Mouse (Mus musculus): ENCODE measurements around the gene Mrap2.
"Not testable (repeated sequence)": the region's sequence is repeated elsewhere in the genome, so short reads cannot be mapped to it uniquely, and the experiment has no call there.

The Mrap2 gene

DNA sequence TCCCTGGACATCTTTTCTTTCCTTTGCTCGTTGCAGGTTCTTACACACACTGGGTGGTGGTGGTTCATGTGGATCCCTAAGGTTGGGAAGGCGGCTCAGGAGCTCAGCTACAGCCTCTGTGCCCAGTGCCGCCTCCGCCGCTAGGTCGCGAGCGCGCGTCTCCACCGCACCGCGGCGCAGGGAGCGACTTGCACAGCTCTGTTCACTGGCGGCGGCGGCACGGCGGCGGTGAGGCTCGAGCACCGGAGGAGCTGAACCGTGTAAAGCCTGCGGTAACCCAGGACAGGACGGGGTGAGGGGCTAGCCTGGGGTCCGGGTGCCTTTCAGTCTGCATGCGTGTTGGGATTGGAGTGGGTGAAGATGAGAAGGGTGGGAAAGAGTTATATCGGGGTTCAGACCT lies at the start of gene Mrap2:
Mrap2 (plus strand) TSS at position 201 of the 400 bp plus-strand sequence.
- no peak for DNase-seq (ENCODE audit: low spot score)

DNA sequence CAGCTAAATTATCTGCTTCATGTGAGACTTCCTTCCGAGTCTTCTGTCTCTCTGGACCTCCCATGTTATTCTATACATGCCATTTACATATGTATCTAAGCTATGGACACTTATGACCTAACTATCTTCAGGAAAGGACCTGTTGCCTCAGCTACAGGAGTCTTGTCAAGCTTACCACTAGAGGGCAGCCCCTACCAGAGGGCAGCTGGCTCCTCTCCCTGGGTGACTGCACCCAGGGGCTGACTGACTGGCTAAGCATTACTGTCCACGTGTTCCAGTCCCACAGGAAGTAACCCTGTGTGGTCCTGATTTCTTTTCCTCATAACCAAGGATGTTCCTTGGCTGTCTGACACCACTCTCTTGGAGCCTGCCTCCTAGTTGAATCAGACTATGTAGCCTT lies 46.1 kb upstream of the Mrap2 start:
- DNase-seq (ENCODE audit: low spot score) = peak; percentile 4

DNA sequence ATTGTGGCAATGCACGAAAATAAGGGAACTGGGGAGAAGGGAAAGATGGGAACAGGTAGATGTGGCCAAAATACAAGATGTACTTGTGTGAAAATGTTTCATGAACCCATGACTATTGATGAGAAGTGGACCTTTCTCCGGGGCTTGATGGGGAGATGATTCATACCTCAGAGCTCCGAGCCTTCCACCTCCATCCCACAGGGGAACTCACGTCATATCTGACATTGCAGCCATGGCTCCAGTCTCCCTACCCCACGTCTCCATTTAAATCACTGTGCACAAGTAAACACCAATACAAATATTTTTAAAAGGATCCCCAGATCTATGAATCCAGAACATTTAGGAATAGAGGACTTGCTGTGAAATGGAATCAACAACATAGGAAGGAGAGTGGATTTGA lies 29.1 kb upstream of the Mrap2 start:
- no peak for DNase-seq (ENCODE audit: low spot score)

DNA sequence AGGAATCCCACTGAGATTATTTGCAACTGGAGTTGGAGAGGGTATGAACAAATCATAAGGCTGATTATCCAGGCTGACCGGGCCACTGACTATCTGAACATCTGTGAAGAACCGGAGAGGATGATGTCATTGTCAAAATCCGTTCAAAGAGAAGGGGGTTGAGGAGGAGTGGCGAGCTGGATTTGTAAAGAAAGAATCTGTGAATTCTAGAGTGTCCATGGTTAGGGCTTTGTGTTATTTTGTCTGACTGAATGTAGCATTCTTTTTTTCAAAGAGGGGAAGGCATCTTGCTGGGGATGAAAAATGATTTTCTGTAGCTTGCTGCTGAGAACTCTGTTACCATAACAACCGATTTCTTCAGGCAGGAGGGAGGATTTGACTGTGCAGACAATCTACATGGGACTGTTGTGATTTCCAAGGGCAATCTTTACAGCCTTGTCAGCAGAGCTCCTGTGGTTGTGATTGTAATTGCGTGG lies 28.6 kb upstream of the Mrap2 start:
- no peak for DNase-seq (ENCODE audit: low spot score)

DNA sequence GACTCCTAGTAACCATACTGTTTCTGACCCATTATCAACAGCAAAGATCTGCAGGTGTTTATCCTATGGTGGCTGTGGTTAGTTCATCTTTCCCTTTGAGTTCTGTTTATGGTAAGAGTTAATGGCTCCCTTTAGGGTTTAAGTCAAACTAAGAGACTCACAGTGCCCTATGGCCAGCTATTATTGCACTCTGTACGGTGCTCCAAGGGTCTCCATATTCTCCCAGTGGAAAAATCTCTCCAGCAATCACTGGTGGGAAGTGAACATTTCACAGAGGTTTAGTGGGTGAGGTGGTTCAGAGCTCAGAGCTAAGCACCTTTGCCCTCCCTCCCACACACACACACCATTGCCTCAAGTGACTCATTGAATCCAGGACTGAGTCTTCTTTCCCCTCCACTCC lies 28.1 kb upstream of the Mrap2 start:
- DNase-seq (ENCODE audit: low spot score) = no peak

DNA sequence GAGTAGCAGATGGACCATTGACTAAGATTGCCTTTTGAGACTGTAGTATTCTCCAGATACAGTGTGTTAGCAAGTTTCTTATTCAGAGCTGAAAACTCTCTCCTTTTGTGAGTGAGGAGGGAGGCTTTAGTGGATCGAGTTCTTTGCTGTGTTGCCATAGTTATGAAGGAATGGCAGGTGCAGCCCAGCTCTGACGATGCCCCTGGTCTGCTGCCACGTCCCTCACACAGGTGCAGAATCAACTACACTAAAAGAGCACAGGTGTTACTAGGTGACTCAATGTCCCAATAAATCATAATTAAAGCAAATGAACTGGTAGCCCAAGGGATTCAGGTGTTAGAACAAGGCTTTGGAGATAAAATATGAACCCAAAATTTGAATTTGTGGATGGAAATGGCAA lies 25.1 kb upstream of the Mrap2 start:
- DNase-seq (ENCODE audit: low spot score) = no peak

DNA sequence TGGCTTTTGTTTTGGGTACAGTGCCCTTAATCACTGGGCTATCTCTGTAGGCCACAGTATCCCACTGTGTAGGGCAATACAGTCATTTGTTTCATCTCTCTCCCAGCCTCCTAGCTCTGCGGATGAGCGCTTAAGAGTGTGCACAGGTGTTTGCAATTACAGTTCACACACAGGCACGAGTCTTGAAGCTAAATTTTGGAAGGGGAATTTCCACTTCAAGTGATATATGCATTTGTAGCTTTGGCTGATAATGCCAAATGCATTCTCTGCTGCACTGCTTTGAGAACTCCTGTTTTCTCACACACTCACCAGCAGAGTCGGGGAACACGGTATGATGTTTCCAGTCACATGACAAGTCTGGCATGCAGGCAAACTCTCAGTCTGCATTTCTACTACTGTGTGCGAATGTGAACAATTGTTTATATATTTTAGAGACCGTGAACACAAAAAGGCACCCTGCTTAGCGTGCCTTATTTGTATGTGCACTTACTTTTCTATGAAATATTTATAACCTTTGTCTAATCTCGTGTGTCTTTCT lies 22.1 kb upstream of the Mrap2 start:
- DNase-seq (ENCODE audit: low spot score) = no peak

DNA sequence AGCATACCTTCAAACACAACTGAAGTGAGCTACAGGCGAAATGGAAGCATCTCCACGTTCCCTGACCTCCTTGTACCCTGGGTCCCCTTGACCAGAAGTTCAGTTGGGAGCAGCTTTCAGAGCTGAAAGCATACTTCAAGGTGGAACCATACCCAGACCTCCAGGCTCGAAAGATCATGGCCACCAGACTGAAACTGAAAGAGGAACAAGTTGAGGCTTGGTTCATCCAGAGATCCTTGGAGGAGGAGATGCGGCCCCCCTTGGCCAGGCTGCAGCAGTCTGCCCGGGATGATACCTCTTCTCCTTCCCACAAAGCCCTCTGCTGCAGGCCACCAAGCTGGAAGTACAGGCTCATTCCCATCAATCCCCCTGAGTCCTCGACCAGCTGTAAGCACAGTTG lies 17.1 kb upstream of the Mrap2 start:
- not testable (repeated sequence) for DNase-seq (ENCODE audit: low spot score)

DNA sequence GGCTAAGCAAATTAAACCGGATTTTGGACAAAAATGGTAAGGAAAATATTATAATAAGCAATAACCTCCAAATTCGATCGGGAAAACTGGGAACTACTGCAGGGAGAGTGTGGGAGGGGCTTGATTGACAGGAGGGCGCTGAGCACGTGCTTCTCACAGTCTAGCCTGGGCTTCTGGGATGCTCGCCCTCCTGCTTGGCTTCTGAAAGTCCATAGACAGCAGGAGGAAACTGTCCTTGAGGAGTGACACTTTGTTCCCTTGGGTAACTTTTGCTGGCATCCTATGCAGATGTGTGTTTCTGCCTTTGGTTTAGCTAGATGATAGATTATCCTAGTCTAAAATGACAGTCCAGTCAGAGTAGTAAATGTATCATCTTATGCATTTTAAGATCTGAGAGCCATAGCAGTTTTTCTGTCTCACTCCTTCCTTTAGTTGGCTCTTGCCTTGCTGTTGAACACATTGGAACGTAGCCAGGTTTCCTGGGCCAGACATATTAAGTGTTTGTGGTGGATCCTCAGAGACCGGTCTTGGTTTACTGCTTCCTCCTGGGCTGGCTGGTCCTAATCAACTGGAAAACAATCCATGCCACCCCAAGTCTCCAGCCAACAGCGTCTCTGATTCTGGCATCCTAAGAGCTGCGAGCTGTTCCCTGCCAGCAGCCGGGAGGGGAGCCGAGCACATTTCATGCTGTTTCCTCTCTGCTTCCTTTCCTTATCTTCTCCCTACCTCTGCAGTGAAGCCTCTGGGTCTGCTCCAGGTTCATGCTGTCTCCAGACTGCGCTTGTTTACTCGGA lies 8.1 kb upstream of the Mrap2 start:
- no peak for DNase-seq (ENCODE audit: low spot score)

DNA sequence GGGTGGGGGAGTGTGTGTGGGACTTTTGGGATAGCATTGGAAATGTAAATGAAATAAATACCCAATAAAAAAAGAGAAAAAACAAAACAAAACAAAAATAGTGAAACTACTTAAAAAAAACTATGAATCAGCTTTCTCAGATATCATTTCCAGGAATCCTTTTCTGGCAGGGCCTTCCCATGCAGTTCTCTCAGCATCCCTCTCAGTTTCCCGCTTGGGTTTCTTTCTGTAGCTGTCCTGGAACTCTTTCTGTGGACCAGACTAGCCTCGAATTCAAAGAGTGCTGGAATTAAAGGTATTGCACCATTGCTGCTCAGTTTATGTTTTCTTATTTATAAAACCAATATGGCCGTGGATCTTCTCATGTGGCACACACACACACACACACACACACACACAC lies 1.0 kb upstream of the Mrap2 start:
- DNase-seq (ENCODE audit: low spot score) = no peak

DNA sequence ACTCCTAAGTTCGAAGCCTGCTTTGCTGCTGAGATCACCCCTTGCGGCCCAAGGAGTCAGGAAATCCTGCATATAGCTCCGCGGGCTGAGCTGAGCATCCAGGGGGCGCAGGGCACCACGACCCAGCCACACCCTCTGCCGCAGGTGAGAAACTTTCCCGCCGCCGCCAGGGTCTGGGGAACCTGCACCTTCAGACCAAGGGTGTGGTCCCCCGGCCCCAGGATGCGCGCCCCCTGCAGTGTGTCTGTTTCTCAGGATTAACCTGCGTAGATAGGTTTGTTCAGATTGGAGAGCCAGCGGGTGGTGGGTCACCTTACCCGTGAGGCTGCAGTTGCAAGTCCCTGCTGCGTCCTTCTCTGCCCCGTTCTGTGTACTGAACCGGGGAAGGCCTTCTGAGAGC lies 426 bp downstream of the Mrap2 start:
- no peak for DNase-seq (ENCODE audit: low spot score)

DNA sequence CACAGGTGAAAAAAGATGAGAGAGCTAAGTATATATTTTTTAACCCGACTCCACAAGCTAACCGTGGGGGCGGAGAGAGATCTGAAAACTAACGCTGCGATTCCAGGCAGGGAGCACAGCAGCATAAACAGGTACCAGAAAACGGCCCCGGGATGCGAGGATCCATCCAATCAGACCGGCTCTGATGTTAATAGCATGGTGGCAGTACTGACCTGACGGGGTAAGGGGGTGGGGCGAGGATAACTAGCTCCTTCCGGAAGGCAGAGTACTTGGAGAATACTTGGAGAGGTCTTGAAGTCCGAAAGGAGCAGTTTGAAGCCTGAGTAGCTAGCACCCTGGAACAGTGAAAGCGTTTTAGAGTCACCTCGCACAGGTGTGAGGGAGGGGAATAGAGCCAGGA lies 1.1 kb downstream of the Mrap2 start:
- DNase-seq (ENCODE audit: low spot score) = no peak

DNA sequence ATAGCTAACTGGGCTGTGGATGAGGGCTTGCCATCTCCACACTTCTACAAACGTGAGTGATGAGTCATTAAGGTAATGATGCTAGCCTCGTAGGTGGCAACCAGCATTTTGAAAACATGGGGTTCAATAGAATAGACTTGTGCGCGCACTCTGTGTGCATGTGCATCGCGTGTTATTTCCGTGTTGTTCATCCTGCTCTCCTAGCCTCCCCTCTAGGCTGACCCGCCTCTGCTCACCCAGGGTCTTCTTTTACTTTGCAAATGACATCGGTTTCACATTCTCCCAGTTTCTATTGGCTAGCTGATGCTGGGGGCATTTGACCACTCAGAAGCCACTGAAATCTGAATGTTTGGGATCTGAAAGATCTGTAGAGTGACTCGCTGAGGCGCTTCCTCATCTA lies 1.6 kb downstream of the Mrap2 start:
- no peak for DNase-seq (ENCODE audit: low spot score)

DNA sequence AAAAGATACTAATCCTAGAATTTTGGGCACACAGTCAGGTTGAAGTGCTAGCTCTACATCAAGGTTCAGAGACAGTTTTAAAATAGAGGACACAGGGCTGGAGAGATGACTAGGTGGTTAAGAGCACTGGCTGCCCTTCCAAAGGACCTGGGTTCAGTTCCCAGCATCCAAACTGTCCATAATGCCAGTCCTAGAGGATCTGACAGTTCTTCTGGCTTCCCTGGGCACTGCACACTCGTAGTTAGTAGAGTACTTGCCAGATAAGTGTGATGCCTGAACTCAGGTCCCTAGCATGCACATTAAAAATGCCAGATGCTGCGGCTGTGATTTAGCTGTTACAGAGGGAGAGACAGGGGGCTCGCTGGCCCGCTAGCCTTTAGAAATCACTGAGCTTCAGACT lies 2.3 kb downstream of the Mrap2 start:
- no peak for DNase-seq (ENCODE audit: low spot score)

DNA sequence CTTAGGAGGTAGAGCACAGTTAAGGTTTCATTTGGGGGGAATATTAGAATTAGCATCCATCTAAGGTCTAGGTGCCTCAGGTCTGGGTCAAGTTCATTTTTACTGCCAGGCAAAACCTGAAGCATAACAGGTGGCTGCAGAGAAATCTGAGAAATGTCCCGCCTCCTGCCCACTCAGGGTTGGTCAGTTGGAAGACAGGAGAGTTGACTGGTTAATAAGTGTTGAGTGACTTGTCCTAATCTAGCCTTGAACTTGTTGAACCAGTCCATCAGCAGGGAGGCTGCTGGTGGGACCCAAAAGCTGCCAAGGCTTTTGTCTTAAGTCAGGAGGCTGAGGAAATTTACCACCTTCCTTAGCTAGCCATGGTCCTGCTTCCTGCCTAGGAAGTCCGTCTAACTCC lies 3.8 kb downstream of the Mrap2 start:
- DNase-seq (ENCODE audit: low spot score) = no peak

DNA sequence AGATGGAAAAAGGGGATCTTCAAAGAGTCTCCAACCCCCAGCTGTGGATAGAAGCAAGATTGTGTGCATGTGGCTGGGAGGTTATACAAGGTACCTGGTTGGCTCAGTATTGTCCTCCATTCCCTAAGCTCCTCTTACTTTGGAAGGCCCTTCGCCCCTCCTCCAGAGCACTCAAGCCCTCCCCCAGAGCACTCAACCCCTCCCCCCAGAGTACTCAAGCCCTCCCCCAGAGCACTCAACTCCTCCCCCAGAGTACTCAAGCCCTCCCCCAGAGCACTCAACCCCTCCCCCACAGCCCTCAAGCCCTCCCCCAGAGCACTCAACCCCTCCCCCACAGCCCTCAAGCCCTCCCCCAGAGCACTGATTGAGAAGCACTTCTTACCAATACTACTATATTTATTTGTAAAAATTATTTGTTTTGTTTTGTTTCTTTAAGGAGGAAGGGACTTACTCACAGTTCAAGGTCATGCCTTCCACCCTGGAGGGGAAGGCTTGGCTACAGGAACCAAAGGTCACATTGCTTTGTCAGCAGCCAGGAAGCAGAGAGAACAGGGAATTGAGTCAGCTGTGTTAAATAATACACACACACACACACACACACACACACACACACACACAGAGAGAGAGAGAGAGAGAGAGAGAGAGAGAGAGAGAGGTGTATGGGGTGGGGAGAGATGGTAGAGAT lies 8.7 kb downstream of the Mrap2 start:
- no peak for DNase-seq (ENCODE audit: low spot score)

DNA sequence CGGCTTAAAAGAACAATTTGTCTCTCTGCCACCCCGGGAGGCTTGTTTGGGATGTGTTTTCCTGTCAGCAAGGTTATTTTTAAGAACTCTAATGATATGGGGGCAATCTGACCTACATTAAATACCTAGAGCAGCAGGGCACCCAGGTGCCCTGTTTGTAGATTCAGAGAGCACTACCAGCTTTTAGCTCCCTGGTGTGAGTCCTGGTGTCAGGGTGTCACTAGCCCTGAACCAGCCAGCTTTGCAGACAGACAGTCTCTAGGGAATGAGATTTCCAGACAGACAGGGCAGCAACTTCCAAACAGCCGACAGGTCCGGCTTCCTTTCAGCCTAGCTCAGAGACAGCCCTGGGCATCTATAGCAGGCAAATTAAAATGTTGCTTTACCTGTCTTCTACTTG lies 18.5 kb downstream of the Mrap2 start:
- no peak for DNase-seq (ENCODE audit: low spot score)

DNA sequence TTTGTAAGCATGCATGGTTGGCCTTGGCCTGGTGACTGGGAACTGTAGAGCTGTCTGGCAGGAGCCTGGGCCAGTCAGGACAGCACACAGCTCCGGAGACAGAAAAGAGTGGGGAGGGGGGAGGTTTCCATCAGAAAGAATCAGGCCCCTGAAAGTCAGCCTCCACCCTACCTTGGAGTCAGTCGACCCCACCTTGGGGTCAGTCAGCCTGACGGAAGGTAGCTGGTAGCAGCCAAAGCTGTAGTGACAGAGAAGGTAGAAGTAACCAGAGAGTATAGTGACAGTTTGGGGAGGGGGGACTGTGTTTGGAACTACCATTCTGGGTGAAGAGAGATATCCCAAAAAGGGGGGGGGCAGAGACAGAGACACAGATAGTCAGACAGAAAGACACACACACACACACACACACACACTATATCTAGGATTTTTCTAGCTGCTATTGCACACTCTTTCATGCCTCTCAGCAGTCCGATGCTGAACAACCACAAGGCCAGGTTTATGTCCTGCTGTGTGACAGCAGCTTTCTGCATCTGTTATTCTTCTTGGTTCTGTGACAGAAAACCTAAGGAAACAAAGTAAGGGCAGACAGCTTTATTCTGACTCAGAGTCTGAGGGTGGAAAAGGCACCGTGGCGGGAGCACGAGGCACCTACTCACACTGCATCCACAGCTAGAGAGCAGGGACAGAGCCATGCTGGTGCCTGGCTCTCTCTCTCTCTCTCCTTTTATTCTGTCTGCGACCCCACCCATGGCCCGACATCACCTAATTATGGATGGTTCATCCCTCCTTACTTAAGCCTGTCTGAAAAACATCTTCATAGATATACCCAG lies 23.1 kb downstream of the Mrap2 start:
- no peak for DNase-seq (ENCODE audit: low spot score)

DNA sequence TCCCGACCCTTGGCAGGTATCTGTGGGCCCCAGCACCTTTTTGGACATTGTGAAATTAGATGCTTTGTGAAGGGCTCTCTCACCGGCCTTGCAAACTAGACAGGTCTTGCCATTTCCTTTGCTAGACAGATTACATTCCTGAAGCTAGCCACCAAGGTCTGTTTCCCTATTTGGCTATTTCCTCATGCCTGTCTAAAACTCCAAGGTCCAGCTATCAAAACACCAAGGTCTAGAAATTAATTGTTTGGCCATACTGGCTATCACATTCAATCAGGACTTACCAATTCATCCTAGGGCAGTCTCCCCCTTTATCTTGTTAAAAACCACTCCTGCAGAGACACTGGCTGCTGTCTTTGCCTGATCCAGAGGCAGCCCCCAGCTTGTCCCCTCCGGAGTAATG lies 23.9 kb downstream of the Mrap2 start:
- no peak for DNase-seq (ENCODE audit: low spot score)

DNA sequence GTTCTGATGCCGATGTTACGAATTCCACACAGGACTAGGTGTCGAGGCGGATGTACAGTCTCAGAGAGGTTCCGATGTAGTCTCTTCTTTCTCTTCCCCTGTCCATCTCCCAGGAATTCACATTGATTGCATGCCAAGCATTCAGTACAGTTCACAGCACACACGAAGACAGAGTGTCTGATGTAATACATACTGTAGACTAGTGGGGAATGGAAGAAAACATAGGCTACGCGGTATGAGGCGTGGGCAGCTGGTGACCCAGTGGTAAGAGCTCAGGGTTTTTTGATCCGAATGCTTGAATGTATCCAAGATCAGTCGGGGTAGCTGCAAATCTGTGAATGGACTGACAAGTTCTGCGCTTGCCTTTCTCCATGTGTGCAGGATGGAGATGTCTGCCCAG lies 25.0 kb downstream of the Mrap2 start:
- no peak for DNase-seq (ENCODE audit: low spot score)

DNA sequence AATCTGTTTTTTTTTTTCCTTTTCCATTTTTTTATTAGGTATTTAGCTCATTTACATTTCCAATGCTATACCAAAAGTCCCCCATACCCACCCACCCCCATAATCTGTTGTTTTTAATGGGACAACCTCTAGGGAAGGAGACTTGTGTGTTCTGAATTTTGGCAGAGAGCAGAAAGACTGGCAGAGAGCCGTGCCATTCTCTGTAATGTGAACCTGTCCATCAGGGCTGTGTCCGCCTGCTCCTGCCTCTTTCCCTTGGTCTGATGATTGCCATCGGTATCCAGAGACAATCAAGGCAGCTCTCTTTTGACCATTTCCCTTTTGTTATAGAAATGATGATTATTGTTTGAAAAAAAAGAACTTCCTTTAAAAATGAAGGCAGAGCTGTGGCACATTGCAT lies 26.8 kb downstream of the Mrap2 start:
- no peak for DNase-seq (ENCODE audit: low spot score)

DNA sequence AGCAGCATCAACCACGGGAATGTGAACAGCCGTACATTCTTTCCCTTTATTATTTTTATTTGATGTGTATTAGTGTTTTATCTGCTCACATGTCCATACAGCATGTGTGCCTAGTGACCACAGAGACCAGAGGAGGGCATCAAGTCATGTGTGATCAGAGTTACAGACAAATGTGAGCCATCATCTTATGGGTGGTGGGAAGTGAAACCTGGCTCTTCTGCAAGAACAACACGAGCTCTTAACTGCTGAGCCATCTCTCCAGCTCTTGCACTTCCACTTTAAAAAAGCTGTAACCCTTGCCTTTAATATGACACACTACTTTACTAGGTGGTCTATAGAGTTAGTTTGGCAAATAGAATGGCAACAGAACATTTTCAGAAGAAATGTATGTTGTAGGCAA lies 27.4 kb downstream of the Mrap2 start:
- no peak for DNase-seq (ENCODE audit: low spot score)

DNA sequence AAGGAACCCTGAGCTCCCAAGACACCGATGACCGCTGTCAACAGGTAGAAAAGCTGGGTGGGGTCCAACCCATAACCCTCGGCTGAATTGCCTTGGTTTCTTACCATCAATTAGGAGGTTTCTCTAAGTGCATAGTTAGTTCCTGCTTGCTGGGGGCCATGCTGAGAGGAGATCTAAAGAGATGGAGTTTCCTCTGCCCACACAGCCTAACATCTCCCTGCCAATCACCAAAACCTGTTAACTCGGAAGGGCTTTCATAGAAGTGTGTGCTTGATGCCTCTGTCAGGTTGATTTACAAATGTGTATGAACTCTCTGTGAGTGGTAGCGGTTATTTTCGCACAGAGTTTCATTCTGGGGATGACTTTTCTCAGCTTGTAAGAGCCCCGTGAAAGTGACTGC lies 34.4 kb downstream of the Mrap2 start:
- no peak for DNase-seq (ENCODE audit: low spot score)
